Mouse (Mus musculus): ENCODE results near the gene Gm49673.
"Not testable (repeated sequence)": the region's sequence is repeated elsewhere in the genome, so short reads cannot be mapped to it uniquely, and the experiment has no call there.

The Gm49673 gene

GRCm38 (mm10) chr17:8036976-8037375, 110.6 kb downstream of the Gm49673 start:
- not testable (repeated sequence) for DNase-seq

Data from lung, adult 18-20 months (tissue).